Mouse (Mus musculus) heart, adult 11 months (tissue): ENCODE results near the gene Usp20.
"Not testable (repeated sequence)": the region's sequence is repeated elsewhere in the genome, so short reads cannot be mapped to it uniquely, and the experiment has no call there.

Experiments
- DNase-seq: peaks from one replicate; pipeline ENCODE4 v3.0.0; 2022

Usp20 gene

GRCm38 (mm10) chr2:30981790-30982513, at the start of gene Usp20, which contains the start of gene BC005624:
Usp20 (plus strand) TSS chr2:30982279.
BC005624 (minus strand) TSS chr2:30982201.
- DNase-seq, result peak; percentile 100

DNA sequence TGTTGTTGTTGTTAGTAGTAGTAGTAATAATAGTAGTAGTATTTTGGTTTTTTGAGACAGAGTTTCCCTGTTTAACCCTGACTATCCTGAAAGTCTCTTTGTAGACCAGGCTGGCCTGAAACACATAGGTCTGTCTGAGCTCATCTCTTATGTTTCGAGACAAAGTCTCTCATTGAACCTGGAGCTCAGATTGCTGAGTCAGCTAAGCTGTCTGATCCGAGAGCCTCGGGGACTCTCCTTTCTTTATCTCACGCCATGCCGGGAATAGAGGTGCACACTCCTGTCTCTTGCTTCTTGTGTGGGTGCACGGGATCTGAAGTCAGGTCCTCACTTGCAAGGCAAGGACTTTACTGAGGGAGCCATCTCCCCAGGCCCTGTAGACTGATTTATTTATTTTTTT, 49.0 kb upstream of the Usp20 start:
- no peak for DNase-seq

GRCm38 (mm10) chr2:30933917-30934450, 48.1 kb upstream of the Usp20 start:
- DNase-seq, result peak; percentile 95

- DNase-seq, result no peak
Measured at GRCm38 (mm10) chr2:30936808-30937207, 45.3 kb upstream of the Usp20 start.

GRCm38 (mm10) chr2:30937731-30938130, 44.3 kb upstream of the Usp20 start:
- no peak for DNase-seq

DNA sequence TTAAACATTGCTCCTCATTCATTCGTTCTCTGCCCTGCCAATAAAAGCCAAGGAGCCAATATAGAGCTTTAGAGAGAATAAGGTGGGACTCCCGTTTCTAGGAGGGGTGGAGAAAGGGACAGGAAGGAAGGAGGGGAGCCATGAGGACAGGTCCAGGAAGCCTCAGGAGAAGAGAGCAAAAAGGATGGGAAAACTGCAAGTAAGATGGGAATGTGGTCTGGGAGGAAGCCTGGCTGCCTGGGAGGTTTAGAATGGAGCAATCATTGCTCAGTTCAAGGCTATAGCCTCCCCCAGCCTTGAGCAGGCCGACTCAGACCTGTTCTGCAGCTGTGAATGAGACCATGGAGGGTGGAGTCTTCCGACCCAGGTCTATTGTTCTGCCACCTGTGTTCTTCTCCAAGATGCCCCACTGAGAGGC, 43.5 kb upstream of the Usp20 start:
- DNase-seq, result no peak

DNA sequence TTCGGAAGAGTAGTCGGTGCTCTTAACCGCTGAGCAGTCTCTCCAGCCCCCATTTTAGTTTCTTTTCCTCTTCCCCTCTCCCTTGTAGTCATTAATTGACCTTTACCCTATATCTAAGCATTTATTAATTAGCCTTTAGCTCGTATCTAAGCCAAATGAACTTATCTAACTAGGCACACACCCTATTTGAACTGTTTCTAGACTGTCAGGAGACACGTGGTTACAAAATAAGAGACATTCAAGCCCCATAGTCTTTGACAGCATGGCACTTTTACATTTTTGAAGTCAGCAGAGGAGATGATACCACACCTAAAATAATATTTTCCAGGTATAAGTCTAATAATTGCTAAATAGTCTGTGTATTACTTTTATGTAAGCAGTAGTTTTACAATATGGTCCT, 40.5 kb upstream of the Usp20 start:
- DNase-seq, result no peak

DNA sequence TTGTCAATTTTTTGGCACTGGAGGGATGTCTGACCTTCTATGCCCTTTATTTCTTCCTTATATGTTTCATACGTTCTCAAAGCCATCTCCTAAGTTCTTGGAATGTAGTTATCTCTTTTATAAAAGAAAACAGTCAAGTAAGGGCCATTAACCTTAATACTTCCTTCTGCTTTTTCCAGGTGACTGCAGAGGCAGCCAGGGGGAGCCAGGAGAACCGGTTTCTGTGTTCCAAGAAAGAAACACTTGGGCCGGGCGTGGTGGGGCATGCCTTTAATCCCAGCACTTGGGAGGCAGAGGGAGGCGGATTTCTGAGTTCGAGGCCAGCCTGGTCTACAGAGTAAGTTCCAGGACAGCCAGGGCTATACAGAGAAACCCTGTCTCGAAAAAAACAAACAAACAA, 40.0 kb upstream of the Usp20 start:
- DNase-seq, result not testable (repeated sequence)

DNA sequence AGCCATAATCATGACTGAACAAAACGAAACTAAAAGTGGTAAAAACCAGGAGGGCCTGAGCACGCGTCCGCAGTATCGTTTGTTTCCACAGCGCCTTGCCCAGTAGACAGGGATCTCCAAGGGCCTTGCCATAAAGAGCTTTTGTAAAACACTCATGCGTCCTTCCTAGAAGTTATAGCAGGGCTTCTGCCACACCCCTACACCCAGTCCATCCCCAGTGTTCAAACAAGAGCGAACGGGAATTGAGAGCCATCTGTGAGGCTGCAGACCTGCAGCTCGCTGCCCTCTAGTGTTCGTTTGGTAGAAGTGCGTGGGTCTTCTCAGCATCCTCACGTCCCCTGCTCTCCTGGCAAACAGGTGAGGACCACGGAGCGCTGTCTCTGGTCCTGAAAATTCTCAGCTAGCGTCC, 39.5 kb upstream of the Usp20 start:
- DNase-seq, result peak; percentile 96

GRCm38 (mm10) chr2:30952457-30952823, 29.6 kb upstream of the Usp20 start:
- no peak for DNase-seq

DNA sequence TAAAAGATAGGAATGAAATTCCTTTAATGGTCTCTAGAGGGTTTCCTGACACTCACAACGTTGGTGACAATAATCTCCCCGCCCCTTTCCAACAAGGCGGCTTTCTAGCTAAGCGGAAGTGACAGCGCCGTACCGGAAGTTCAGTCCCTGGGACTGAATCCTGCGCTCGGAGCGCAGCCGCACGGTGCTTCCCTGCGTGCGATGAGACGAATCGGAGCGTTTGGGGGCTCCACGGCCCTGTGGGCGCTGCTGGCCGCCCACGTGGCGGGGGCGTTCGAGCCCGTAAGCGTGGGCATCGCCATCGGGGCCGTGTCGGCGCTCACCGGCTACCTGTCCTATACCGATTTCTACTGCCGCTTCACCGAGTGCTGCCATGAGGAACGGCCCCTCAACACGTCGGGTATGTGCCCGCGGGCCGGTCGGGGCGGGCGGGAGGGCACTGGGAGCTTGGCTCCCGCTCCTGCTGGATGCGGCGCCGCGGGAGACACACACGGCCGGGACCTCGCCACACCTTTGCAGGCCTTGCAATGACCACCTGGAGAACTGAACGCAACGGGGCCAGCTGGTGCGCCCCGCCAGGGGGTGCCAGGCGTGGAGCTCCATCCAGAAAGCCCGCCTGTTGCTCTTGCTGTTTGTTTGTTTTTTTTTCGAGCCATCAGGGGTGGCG, 29.1 kb upstream of the Usp20 start, which contains the start of gene Tor1b:
TSS of gene Tor1b (plus strand) at position 136 of the 667 bp plus-strand sequence.
- DNase-seq, result peak; percentile 99

DNA sequence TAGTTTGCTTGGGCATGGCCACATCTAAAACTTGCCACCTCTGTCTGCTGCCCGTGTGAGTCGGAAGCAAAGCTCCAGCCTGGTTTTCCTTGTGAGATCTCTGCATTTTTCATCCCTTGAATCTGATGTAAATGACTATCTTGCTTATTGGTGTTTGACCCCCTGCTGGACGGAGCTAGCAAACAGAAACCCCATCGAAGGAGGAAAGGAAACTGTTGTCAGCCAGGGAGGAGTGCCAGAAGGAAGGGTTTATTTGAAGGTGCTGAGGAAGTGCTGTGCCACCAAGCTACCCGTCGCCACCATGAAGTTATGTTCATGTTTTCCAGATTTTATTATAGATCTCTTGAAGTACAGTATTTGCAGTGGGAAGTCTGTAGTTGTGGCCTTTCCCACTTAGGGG, 27.3 kb upstream of the Usp20 start:
- DNase-seq, result peak; percentile 94

- DNase-seq, result no peak
Measured at GRCm38 (mm10) chr2:30957511-30957910, 24.6 kb upstream of the Usp20 start.

- DNase-seq, result no peak
Measured at GRCm38 (mm10) chr2:30958726-30959125, 23.4 kb upstream of the Usp20 start.

DNA sequence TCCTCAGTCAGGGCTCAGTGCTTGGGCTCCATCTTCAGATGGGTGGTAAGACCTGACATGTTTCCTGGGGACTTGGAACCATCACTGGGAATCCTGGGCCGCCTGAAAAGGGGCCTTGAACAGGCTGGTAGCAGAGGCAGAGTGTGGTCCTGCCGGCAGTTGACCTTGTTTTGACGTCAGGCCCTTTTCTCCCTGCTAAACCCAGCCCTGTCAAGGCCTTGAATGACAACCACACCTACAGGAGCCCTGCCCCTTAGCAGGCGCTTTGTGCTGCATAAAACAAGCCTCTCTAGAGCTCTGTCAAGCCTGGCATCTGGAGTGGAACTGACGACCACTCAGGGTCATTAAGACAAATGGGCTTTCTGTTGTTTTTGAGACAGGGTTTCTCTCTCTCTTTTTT, 22.2 kb upstream of the Usp20 start:
- no peak for DNase-seq

DNA sequence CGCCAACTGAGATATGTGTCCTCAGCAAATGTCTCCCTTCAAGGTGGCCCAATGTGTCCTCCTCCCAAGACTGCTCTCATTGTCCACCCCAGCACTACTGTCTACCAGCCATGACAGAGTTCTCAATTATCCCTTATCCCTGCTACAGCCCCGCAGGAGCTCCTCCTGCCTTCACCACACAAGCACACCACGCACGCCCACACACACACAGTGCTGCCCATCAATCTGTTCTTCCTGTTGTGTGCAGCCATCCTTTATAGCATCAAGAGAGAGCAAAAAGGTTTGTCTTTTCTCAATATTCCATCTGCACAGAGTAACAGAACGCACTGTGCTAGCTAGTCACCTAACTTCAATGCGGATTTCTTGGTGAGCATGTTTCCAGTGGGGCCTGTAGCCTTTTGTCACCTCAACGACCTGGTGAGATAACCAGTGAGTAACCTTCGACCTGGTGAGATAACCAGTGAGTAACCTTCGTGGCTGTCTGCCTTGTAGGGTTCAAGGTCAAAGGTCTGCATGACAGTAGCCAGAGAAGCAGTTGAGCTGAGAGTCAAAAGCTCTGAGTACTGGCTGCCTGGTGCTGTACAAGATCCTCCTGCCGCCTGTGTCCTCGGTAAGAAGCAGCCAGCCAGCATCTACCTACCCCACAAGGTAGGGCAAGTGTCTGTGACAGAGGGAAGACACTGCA, 19.4 kb upstream of the Usp20 start:
- no peak for DNase-seq

- no peak for DNase-seq
Measured at GRCm38 (mm10) chr2:30965627-30966026, 16.5 kb upstream of the Usp20 start.

DNA sequence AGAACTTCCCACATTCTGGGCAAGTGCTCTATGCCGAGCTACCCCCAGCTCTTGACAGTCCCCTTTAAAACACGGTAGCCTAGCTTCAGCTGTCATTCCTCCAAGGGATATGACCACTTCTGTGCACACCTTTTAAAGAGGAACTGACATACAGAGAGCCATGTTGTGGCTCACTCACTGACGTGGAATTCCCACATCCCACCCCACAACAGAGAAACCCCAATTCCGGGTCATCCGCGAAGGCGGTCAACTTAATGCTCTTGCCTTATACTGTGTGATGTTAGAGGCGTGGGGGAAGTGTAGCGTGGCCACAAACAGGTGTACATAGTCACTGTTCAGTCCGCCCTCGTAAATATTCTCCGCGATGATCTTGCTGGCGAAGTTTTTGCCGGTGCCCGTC, 15.3 kb upstream of the Usp20 start:
- DNase-seq, result peak; percentile 85

GRCm38 (mm10) chr2:30967352-30968327, 14.4 kb upstream of the Usp20 start, which contains the start of gene Tor1a:
Tor1a (minus strand) TSS chr2:30967933.
- DNase-seq, result peak; percentile 99

GRCm38 (mm10) chr2:30983024-30983423, 945 bp downstream of the Usp20 start:
- peak; percentile 93 for DNase-seq

DNA sequence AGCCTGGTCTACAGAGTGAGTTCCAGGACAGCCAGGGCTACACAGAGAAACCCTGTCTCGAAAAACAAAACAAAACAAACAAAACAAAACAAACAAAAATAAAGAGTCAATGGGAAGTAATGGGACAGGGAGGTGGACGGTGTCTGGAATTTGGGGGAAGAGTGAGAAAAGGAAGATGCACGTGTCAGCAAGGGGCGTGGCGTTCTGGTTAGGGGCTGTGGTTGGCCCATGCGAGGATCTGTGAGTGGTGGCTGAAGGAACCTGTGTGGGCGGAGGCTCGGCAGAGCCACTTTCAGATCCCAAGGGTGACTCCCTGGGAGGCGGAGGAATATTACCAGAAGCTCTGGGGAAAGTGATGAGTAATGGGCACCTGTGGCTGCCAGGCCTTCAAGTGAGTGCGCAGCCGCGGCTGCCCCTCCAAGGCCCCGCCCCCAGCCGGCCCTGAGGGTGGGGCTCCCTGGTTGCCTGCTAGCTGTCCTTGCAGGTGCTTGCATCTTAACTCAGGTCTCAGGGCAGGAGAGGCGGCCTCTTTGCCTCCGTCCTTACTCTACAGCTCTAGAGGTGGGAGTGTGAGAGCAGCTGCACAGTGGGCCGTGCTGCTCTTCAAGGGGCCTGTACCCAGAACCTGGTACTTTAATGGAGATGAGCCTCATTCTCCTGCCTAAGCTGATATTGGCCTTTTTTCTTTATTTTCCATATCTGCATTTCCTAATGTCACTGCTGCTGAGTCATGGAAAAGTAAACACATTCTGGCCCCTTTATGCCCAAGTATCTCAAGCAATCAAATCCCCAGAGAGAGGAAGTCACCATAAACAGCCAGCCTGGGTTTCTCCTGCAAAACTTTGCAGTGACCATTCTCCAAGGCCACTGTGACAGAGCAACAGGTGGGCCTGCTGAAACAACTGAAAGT, 3.3 kb downstream of the Usp20 start:
- DNase-seq, result peak; percentile 93
